Mouse (Mus musculus): ENCODE results near the gene B230118H07Rik. TPM values are rescaled to one million over a fixed set of nuclear protein-coding genes. Genes with fewer than 3 reads are reported as not detected.
"Not testable (repeated sequence)": the region's sequence is repeated elsewhere in the genome, so short reads cannot be mapped to it uniquely, and the experiment has no call there.

Gene B230118H07Rik
- total RNA-seq, 4 experiments from 2014 or later: 80.6 to 111 (median 96.6) TPM

DNA sequence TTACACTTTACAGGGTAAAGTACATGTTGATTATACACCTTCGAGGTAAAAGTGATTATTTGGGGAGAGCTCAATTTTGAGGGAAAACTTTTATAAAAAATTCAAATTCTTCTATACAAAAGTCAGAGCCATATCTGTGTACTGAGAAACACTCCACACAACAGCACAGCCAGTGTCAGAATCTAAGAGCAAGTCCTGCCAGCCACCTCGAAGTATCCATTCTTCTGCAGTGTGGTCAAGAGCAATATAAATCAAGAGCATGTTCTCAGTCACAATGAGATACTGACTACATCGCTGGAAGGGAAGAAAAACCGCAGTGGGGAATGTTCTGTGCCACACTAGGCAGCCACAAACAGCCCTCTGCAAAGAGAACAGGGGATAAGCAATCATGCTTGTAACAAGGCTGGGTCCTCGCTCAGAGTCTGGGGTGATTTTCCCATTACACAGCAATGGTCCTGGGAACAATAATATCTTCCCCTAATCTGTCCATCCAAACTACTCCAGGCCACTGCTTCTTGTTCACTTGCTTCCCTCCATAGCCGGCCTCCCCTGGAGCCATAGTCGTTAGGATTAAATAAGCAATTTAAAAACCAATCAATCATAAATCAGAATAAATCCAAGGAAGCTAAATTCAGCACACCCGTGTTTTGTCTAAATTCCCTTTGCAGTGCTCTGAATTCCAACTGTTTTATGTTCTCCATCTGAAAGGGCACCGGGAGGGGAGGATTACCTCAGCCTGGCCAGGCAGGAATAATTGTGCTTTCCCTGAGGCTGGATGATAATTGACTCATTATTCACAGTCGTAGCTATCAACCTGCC, 57.1 kb downstream of the B230118H07Rik start:
- no peak for DNase-seq (ENCODE audit: low spot score in 2 of 2)

DNA sequence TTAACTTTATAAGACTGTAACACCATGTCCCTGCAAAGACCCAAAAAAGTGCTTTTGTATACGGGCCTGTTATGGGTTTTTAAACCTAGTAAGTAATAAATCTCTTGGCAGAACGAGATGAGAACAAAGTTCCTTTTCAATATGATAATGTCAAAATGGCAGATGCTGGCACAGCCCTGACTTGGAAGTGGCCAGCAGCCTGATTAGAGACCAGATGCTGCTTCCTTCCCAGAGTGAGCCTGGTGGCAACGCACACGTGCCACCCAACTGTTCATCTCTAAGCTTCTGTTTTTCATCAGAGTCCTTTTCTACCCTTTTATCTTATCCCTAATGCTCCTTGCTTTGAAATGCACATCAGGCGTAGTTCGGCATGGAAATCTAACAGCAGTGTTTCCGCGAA, 58.0 kb downstream of the B230118H07Rik start:
- DNase-seq (ENCODE audit: low spot score in 2 of 2): no peak

DNA sequence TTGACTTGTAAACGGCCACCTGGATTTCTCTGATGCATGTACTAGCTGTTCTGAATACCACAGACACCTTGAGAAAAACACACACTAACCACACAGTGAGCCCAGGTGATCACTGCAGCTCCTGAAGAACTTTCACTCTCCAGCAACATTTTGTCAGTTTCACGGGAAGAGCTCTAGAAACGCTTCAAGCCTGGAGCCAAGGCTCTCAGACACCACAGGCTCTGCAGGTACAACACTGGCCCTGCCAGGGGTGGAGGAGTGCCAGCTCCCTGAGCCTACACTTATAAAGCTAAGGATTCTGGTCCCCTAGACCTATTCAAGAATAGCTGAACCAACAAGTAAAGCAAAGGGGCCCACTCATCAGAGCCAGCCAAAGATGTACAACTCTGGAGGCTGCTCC, 67.9 kb downstream of the B230118H07Rik start:
- DNase-seq (ENCODE audit: low spot score in 2 of 2): no peak

DNA sequence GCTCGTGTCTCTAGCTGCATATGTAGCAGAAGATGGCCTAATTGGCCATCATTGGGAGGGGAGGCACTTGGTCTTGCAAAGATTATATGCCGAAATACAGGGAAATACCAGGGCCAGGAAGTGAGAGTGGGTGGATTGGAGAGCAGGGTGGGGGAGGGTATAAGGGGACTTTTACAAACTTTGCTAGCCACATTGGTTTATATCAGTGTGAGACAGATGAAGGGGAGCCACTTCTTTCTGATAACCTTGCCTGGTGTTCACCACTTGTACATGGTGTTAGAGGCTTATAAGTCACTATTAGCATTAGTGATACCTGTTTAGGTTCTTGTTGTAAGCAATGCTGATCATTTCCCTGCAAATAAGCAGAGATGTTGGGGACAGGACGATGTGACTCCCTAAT, 68.4 kb downstream of the B230118H07Rik start:
- no peak for DNase-seq (ENCODE audit: low spot score in 2 of 2)

DNA sequence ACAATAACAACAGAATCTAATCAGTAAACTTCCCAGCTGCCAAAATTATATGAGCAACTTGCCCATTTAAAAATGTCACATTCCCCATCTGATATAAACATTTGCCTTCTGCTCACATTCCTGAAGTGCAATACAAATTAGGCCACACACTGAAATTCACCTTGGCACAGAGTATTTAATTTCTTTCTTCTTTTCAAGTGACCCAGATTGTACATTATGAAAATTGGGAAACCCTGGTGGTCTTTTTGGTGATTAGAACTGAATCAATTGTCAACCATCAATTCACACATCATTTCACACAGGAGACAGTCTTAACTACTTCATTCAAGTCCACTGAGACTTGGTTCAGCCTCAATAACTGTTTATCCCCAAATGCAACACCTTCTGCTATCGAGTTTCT, 68.9 kb downstream of the B230118H07Rik start:
- DNase-seq (ENCODE audit: low spot score in 2 of 2): no peak

DNA sequence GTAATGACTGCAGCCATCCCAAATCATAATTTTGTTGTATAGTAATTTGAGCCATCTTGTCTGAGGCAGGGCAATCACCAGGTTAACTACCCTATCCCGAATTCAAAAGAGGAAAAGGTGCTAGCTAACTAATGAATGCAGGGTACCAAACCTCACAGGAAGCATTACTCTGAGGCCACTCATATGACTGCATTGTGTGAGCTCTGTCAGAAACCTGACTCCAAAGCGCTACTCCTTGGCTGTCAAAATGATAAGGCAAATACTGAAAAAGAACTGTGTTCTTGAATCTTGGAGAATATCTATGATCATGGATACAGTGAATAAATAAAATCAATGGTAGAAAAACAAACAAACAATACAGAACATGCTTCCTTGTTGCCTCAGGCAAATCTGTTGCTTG, 69.3 kb downstream of the B230118H07Rik start:
- DNase-seq (ENCODE audit: low spot score in 2 of 2): no peak

DNA sequence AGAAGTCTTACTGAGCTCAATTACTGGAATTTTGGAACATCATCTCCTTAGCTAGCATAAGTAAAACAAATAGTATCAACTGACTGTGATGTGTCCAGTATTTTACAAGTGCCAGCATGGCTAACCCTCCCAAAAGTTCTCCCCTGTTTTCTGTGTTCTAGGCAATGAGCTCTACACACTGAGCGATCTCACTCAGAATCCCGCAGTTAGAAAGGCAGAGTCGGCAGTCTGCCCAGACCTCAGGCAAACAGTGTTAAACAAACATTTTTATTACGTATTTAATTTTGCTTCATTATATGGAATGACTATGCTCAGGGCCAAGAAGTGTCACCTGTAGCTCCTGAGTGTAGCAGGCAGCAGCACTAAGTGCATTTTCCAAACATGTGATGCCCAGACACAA, 72.1 kb downstream of the B230118H07Rik start:
- DNase-seq (ENCODE audit: low spot score in 2 of 2): no peak

DNA sequence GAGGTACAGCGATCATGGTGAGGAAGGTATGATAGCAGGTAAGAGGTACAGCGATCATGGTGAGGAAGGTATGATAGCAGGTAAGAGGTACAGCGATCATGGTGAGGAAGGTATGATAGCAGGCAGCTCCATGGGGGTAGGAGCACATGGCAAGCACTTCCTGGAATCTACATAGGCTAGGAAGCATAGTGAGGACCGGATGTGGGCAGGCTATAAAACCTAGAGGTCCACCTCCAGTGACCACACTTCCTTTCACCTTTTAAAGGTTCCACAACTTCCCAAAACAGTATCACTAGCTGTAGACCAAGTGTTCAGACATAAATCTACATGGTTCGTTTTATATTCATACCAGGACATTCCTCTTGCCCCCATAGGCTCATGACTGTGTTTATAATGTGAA, 80.1 kb downstream of the B230118H07Rik start:
- DNase-seq (ENCODE audit: low spot score in 2 of 2): no peak

DNA sequence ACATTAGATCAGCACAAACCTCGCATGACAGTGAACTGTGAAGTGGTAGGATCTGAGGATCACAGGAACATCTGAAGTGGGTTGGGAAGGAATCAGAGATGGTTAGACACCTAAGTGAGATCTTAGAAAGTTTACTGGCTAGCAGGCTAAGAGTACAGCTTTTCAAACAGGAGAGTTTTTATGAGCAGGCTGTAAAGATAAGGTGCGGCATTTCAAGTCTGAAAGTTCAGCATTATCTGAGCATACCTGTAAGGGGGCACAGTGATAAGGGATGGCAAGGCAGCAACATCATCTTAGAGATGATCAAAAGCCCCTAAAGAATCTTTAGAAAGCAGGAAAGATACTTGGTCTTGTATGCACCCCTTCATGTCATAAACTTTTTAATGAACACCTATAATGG, 81.8 kb downstream of the B230118H07Rik start:
- no peak for DNase-seq (ENCODE audit: low spot score in 2 of 2)

DNA sequence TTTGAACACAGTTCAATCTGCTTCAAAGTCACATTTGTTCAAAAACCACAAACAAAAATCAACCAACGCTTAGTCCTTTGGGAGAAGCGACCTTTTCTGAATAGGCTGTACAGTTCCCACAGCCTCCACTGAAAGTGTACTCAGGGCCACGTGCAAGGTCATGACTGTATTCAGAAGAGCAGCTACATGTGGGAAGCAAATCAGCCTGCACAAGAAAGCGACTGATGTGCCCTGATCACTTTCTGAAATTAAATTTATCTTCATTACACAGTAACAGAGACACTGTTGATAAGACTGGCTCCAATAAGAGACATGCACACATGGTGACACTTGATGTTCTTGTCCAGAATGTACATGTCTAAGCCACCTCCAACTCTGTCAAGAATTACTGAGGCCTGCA, 85.6 kb downstream of the B230118H07Rik start:
- no peak for DNase-seq (ENCODE audit: low spot score in 2 of 2)

DNA sequence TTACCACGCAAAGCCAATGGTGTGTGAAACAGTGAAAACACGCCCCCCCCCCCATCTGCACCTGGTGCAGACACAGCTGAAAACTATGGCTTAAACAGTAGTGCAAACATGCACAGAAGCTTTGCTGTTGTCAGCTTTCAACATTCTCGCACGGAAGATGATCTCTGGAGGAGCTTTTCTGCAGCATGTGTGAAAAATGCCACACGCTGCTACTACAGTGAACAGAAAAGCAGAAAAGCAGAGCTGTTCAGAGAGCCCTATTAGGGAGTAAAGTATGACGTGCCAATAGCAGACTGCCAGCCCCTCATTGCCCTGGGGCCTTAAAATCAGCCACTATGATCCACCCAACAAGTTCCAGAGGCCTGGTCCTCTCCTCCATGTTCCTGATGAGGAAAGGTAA, 86.1 kb downstream of the B230118H07Rik start:
- DNase-seq (ENCODE audit: low spot score in 2 of 2): no peak

DNA sequence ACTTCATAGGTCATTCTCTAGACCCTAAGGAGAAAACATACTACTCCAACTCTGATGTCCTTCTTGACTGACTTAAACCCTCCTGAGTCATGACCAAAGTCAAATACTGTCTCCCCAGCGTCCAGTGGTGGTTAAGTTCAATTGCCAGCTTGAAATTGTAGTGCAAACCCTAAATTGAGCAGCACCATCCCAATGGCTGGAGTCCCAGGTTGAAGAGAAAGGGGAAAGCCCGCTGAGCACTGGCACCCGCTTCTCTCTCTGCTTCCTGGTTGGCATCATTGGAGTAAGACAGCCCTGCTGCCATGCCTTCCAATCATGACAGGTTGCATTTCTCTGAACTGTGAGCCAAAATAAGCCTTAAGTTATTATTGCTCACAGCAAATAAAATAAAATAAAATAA, 89.9 kb downstream of the B230118H07Rik start:
- DNase-seq (ENCODE audit: low spot score in 2 of 2): no peak

DNA sequence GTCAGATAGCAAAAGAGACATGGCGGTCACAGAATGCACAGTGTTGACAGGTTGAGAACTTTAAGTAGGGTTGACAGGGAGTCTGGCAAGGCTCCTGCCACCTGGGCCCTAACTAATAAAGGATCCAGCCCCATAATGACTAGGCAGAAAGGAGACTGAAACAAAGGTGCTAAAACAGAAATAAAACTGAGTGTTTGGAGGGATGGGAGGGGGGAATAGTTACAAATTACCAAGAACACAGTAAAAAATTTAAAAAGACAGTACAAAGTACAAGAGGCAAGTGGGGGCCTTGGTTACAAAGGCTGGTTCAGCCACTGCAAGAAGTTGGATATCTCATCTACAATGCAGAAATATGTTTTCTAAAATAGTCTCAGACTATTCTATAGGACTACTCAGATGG, 93.4 kb downstream of the B230118H07Rik start:
- no peak for DNase-seq (ENCODE audit: low spot score in 2 of 2)

DNA sequence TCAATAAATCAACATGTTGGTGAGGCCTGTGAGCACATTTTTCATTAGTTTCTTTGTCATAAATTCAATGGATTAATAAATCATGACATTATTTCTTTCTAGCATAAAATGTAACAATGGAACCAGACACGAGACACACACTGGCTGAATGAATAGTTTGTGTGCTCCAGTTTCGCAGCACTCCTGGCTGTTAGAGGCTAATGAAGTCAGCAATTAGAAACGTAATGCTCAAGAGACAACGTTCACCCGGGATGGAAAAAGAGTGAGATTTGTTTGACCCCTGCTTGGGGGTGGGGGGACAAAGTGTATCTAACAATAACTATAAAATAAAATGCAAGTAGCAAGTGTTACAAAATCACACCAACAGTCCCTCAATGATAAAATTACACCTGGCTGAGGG, 95.5 kb downstream of the B230118H07Rik start:
- no peak for DNase-seq (ENCODE audit: low spot score in 2 of 2)

DNA sequence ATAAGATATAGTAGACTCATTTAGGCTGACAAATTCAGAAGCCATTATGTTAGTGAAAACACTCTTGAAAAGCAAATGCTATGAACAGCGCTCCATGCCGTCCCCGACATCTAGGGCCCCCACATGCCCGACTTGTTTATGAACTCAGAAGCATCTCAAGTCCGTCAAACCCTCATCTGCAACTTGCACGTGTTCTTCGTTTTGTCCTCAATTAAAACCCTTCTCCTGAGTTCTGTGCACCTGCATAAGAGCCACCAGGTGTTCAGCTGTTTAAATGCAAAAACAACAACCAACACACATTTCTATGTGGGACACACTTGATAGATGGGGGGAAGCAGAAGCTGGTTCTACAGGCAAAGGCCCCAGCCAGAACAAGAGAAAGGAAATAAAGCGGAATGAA, 97.0 kb downstream of the B230118H07Rik start:
- DNase-seq (ENCODE audit: low spot score in 2 of 2): no peak

DNA sequence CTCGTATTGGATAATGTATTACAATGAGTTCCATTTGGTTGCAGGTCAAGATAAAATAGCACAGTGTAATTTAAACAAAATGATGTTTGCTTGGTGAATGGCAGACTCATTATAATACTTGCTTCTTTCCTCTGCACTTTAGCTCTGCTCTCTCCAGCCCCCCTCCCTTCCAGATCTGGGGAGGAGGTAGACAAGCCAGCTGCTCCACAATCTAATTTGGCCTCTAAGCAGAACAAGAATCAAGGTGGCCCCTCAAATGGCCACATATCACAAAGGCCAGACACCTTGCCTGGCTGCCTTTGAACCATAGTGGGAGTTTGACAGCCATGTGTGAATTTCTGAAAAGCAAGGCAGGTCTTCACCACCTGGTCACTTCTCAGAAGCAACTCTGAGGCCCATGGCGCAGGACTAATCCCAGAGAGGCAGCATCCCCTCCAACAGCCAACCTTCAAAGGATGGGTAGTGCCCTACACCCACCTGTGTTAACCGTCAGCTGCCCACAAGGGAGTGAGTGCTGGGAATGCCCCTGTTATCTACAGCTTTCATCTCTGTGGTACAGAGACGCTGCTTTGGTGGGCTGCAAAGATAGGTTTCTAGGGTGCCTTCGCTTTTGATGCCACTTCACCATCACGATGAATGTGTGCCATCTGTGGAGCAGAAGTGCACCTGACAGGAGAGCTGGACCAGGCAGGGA, 98.2 kb downstream of the B230118H07Rik start:
- DNase-seq (ENCODE audit: low spot score in 2 of 2): no peak

DNA sequence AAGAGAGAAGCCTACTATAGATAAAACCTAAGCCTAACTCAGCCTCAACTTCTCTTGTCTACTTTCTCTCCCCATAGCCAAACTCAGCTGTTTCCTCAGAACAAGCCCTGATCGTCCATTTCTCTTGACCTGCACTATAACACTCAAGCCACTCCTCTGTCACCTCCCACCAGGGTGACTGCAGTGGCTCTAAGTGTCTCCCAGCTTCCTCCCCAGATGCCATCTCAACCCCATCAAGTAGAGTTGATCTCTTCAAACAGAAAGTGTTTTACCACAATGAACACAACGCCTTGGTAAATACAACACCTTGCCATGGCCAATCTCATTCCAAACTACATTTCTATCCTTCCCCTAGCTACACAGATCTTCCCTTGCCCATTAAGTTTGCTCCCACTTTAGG, 99.2 kb downstream of the B230118H07Rik start:
- no peak for DNase-seq (ENCODE audit: low spot score in 2 of 2)

DNA sequence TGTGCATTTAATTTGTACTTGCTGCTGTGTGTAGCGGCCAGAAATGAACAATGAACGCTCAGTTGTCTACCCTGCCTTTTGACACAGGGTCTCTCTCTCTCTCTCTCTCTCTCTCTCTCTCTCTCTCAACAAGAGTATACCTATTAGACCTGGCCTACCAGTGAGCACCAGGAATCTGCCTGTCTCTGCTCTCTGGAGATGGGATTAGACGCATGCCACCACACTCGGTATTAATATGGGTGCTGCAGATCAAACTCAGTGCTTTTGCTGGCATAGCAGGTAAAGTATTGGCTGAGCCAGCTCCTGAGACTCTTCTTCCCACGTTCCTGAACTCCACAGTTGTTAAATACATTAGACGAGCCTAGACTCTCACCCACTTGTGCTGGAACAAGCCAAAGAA, 100.5 kb downstream of the B230118H07Rik start:
- DNase-seq (ENCODE audit: low spot score in 2 of 2): no peak

DNA sequence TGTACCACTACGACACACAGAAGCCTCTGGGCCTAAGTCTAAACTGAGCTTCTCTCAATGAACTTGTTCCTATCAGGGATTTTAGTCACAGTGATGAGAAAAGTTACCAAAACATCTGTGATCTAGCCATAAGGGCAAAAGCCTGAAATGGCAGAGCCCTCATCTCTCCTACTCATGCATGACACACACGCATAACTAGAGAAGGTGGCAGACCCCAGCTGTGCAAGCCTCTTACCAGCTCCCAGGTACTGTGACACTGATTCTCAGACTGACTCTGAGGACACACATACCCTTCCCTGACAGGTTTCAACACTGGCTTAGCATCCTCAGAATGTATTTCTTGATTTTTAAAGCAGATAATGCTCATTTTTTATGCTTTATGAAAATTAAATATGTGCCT, 103.7 kb downstream of the B230118H07Rik start:
- DNase-seq (ENCODE audit: low spot score in 2 of 2): no peak

DNA sequence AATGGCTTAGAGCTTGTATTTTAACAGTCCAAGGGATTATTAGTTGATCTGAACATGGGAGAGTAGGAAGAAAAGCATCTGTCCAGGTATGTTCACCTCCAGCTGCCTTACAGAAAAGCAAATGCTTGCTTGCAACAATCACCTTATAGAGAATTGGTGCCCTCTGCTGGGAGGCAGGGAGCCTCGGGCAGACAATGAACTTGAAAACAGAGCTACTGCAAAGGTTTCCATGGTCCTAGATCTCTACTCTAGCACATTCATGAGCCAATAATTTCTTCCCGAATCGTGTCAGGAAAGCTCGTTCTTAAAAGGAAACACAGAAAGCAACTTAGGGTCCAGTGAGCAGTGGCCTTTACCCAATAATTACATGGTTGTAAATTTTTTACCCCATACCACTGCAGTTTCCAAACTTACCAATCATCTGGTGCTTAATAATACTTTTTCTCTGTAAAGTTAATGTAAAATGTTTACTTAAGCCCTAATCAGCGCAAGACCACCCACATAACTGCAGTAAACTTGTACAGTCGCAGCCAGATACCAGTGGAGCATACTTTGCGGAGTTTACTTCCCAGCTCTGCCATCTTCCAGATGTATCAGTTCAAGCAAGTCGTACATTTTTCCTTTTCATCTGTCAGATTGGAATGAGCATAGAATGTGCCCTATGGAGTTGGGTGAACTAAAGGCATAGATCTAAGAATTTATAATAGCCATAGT, 105.5 kb downstream of the B230118H07Rik start:
- DNase-seq (ENCODE audit: low spot score in 2 of 2): no peak

DNA sequence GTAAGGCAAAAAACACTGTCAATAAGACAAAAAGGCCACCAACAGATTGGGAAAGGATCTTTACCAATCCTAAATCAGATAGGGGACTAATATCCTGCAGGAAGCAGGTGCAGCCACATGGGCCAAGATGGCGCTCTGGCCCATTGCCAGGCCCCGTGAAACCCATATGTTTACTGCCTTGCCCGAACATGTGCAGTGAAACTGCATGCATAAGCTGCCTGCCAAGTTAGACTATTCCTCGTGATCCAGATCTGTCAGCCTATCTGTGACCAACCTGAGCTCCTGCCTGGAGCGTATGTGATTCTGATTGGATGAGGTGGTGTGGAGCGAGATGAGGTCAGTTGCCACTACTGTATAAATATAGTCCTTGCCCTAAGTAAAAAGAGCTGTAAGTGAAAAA, 112.4 kb downstream of the B230118H07Rik start:
- DNase-seq (ENCODE audit: low spot score in 2 of 2): not testable (repeated sequence)

DNA sequence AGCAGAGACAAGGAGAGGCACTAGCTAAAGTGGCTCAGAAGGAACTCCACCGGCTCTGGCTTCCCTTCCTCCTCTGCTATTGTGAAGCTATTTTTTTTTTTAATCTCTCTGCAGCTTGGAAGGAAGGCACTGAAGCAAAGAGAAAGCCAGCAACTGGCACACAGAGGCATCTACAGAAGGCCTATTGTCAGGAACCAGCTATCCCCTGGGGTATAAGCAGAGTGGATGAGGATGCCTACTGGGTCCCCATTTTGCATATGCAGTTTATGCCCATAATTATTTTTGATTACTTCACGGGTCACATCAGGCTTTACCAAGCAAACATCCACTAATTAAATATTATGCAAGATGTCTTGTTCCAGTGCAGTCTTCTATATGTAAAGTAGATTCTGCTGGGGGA, 115.6 kb downstream of the B230118H07Rik start:
- no peak for DNase-seq (ENCODE audit: low spot score in 2 of 2)
